ENCODE assay signal across 10 mouse cellular contexts in the genomic region with DNA sequence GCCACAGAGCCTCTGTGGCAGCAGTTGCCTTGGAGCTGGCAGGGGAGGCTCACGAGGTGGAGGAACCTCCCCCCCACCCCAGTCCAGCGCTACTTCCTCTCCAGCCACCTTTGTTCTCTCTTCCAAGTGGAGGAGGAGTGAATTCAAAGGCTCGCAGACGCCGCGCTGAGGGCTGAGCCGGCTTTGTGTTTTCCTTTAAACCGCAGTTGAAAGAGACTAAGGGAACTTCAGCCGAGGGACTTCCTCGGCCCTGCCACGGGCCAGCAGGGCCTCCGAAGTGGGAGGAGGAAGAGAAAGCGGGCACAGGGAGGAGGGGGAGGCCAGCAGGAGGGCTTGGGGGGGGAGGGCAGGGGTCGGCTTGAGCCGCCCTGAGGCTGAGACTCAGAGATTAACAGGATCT. TPM values are rescaled to one million over a fixed set of nuclear protein-coding genes. Genes with fewer than 3 reads are reported as not detected.
DNase-seq lines count a peak whose midpoint lies in the region; ATAC-seq and TF ChIP-seq lines count a peak whose summit lies in the region.
"Had no signal": no experiment of that assay in that cellular context is flagged by ENCODE, and none has a peak within 500 bp of the region (broad histone marks: within the 10 kb centered on the region; RNA-seq: fewer than 3 reads in every experiment).

No protein-coding gene starts in this region.

- no peak for DNase-seq in intestine, embryonic 14.5 days (ENCODE audit: low spot score)
- peak; percentile 89 for DNase-seq in forebrain, embryonic 11.5 days (ENCODE audit: low spot score)
- DNase-seq in kidney, postnatal 25 days, result peak; percentile 16 to 53
- DNase-seq in gastrocnemius, postnatal 36 days, result no peak
- no peak for DNase-seq in thymus, adult 18-20 months
- no peak for DNase-seq in spleen, postnatal 4 days (ENCODE audit: low spot score in 2 of 2)

- no peak overlapping the region for H3K9ac ChIP-seq in intestine, embryonic 14.5 days (ENCODE audit: low read length)
- H3K9ac ChIP-seq in intestine, postnatal 0 days (ENCODE audit: low read depth, low read length), result no peak overlapping the region
- H3K9ac ChIP-seq in forebrain, embryonic 11.5 days (ENCODE audit: low read length), result peak overlapping the region; percentile 48
- no peak overlapping the region; the same call in 1 of the 2 replicates for H3K9ac ChIP-seq in neural tube, embryonic 13.5 days

- H3K36me3 ChIP-seq in intestine, embryonic 14.5 days (ENCODE audit: control insufficient read depth, insufficient read depth, low read length), result no peaks in the 10 kb centered on the region
- H3K36me3 ChIP-seq in intestine, postnatal 0 days (ENCODE audit: control insufficient read depth, insufficient read depth), result no peaks in the 10 kb centered on the region
- no peaks in the 10 kb centered on the region for H3K36me3 ChIP-seq in forebrain, embryonic 11.5 days (ENCODE audit: control insufficient read depth, insufficient read depth, low read length)
- H3K36me3 ChIP-seq in neural tube, embryonic 13.5 days, result no peaks in the 10 kb centered on the region

- H3K9me3 ChIP-seq in intestine, embryonic 14.5 days (ENCODE audit: control insufficient read depth, low read length), result no peaks in the 10 kb centered on the region
- no peaks in the 10 kb centered on the region for H3K9me3 ChIP-seq in intestine, postnatal 0 days (ENCODE audit: control insufficient read depth)
- no peaks in the 10 kb centered on the region for H3K9me3 ChIP-seq in forebrain, embryonic 11.5 days (ENCODE audit: control insufficient read depth, low read length)
- no peaks in the 10 kb centered on the region for H3K9me3 ChIP-seq in neural tube, embryonic 13.5 days

- H3K27ac ChIP-seq in intestine, embryonic 14.5 days (ENCODE audit: low read depth), result no peak overlapping the region
- no peak overlapping the region for H3K27ac ChIP-seq in intestine, postnatal 0 days (ENCODE audit: low read depth, low read length)
- peak overlapping the region; percentile 97 for H3K27ac ChIP-seq in forebrain, embryonic 11.5 days (ENCODE audit: low read depth, low read length)
- peak overlapping the region; percentile 52 for H3K27ac ChIP-seq in neural tube, embryonic 13.5 days (replicated peaks)

- peak overlapping the region; percentile 34 for H3K4me2 ChIP-seq in intestine, embryonic 14.5 days (ENCODE audit: low read length)
- no peak overlapping the region for H3K4me2 ChIP-seq in intestine, postnatal 0 days (replicated peaks; ENCODE audit: low read depth)
- H3K4me2 ChIP-seq in forebrain, embryonic 11.5 days (ENCODE audit: low read depth, low read length, severe bottlenecking), result peak overlapping the region; percentile 28; the same call in 1 of the 2 replicates
- peak overlapping the region; percentile 11; the same call in 1 of the 2 replicates for H3K4me2 ChIP-seq in neural tube, embryonic 13.5 days

- ATAC-seq in intestine, embryonic 14.5 days (replicated peaks; ENCODE audit: low FRiP score, low TSS enrichment, low read depth), result no peak
- no peak for ATAC-seq in intestine, postnatal 0 days
- peak; percentile 69 for ATAC-seq in forebrain, embryonic 11.5 days (replicated peaks; ENCODE audit: low FRiP score)
- ATAC-seq in neural tube, embryonic 13.5 days (ENCODE audit: low read depth), result no peak

- H3K4me1 ChIP-seq in intestine, embryonic 14.5 days (replicated peaks; ENCODE audit: control insufficient read depth, insufficient read depth, low read length), result peaks cover 7% of the 10 kb centered on the region; the same call in 1 of the 2 replicates
- no peaks in the 10 kb centered on the region for H3K4me1 ChIP-seq in intestine, postnatal 0 days (replicated peaks; ENCODE audit: control insufficient read depth, insufficient read depth, low read length)
- H3K4me1 ChIP-seq in forebrain, embryonic 11.5 days (replicated peaks; ENCODE audit: control insufficient read depth, insufficient read depth, low read length), result peaks cover 55% of the 10 kb centered on the region
- H3K4me1 ChIP-seq in neural tube, embryonic 13.5 days (replicated peaks), result peaks cover 53% of the 10 kb centered on the region

- intact Hi-C loops in gastrocnemius, postnatal 36 days (cut with DNase I), result no loop called here

- no peak overlapping the region for H3K4me3 ChIP-seq in intestine, embryonic 14.5 days (ENCODE audit: low read depth, low read length)
- H3K4me3 ChIP-seq in intestine, postnatal 0 days (ENCODE audit: low read depth, low read length), result no peak overlapping the region
- no peak overlapping the region for H3K4me3 ChIP-seq in forebrain, embryonic 11.5 days (ENCODE audit: low read depth, low read length)
- H3K4me3 ChIP-seq in neural tube, embryonic 13.5 days, result no peak overlapping the region

- peaks cover 2% of the 10 kb centered on the region; the same call in 1 of the 2 replicates for H3K27me3 ChIP-seq in intestine, embryonic 14.5 days (replicated peaks; ENCODE audit: control insufficient read depth, insufficient read depth, low read length)
- 0 out of 2 replicates have a peak, but pooled peaks cover 6% of the 10 kb centered on the region for H3K27me3 ChIP-seq in intestine, postnatal 0 days (replicated peaks; ENCODE audit: control insufficient read depth, insufficient read depth, low read length)
- no peaks in the 10 kb centered on the region for H3K27me3 ChIP-seq in forebrain, embryonic 11.5 days (ENCODE audit: control insufficient read depth, insufficient read depth, low read length)
- H3K27me3 ChIP-seq in neural tube, embryonic 13.5 days, result peaks cover 23% of the 10 kb centered on the region; the same call in 1 of the 2 replicates

- TF ChIP-seq CTCF in intestine, postnatal 0 days (IDR thresholded peaks at IDR 0.05; ENCODE audit: low read depth), result no peak

- 2% methylated on average over 15 of the region's 15 CpGs for WGBS in intestine, embryonic 14.5 days
- 4% methylated on average over 15 of the region's 15 CpGs for WGBS in intestine, postnatal 0 days
- WGBS in forebrain, embryonic 11.5 days, result under 1% methylated on average over 15 of the region's 15 CpGs
- WGBS in neural tube, embryonic 13.5 days, result 0% methylated on average over 15 of the region's 15 CpGs

RNA-seq across cellular contexts. Expression of a gene that starts 43.0 kb away (rescaled TPM):
- not detected in 2 replicates for polyA plus RNA-seq in intestine, embryonic 14.5 days (2014; fragmentation: Nextera tagmentation; extraction: Ambion mirVana)
- not detected in 2 replicates for polyA plus RNA-seq in intestine, postnatal 0 days (2015; fragmentation: Nextera tagmentation; extraction: Ambion mirVana)
- polyA plus RNA-seq in forebrain, embryonic 11.5 days (2014; fragmentation: Nextera tagmentation; extraction: Ambion mirVana), result not detected in 2 replicates
- polyA plus RNA-seq in neural tube, embryonic 13.5 days (2015; fragmentation: Nextera tagmentation; extraction: Ambion mirVana), result not detected in 2 replicates
- not detected for total RNA-seq in gastrocnemius, postnatal 36 days (2021)
- polyA plus RNA-seq: gonadal fat pad, adult 2 months; spleen, adult 2 months had no signal

Comparison
In these comparisons a context has a peak if more than half of its experiments do, and no peak if none do; other contexts are left out.
1. DNase-seq: peak in forebrain, embryonic 11.5 days (single experiment) and kidney, postnatal 25 days (2 of 2); none in intestine, embryonic 14.5 days (single experiment), gastrocnemius, postnatal 36 days (0 of 2), thymus, adult 18-20 months (0 of 2) and spleen, postnatal 4 days (0 of 2).
2. H3K27ac ChIP-seq: peak in forebrain, embryonic 11.5 days (single experiment) and neural tube, embryonic 13.5 days (single experiment); none in intestine, embryonic 14.5 days (single experiment) and intestine, postnatal 0 days (single experiment).